Mouse (Mus musculus): Measurements from ENCODE around the gene Ubtf. TPM values are rescaled to one million over a fixed set of nuclear protein-coding genes. Genes with fewer than 3 reads are reported as not detected.

The Ubtf gene
- polyA plus RNA-seq, 1 experiment from 2014 or later, result 84.4 TPM

DNA sequence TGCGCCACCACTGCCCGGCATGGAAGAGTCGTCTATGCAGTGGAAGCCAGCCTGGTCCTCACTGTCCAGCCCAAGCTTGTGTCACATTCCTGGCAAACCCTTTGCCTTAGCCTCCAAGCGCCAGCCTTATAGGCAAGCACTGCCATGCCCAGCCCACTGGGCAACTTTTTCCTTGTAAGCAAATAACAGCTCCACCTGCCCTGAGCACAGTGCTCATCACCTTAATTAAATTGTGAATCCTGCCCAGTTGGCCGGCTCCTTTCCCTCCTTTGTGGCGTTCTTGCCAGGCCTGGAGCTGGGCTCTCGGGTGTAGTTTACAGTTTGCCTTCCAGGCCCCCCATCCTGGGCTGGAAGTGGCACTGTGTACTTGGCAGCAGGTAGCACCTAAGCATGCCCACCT is 56.3 kb downstream of the Ubtf start:
- WGBS, result 95% methylated on average over 7 of the region's 7 CpGs
- no peak for DNase-seq

DNA sequence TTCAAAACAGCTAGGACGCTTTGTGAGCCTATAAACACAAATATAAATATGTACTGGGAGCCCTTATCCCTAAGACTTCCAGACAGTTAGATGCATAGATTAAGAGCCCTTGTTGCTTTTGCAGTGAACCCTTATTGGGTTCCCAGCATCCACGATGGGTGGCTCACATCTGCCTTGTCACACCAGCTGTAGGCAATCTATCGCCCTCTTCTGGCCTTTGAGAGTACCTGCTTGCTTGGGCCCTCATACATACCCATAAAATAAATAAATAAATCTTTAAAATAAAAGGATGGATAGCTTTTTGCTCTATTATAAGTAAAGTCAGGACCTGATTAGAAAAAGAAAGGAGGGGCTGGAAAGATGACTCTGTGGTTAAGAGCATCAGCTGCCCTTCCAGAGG is 61.0 kb downstream of the Ubtf start:
- Histone ChIP-seq H3K27me3 (ENCODE audit: control insufficient read depth, insufficient read depth, low read length) (no peaks in the 10 kb centered on the region), H3K9me3 (ENCODE audit: control insufficient read depth, low read length) (no peaks in the 10 kb centered on the region), H3K4me3 (replicated peaks; ENCODE audit: low read depth, low read length) (no peak overlapping the region), H3K4me1 (ENCODE audit: control insufficient read depth, insufficient read depth, low read length) (no peaks in the 10 kb centered on the region), H3K36me3 (ENCODE audit: control insufficient read depth, insufficient read depth, low read length) (no peaks in the 10 kb centered on the region), H3K27ac (replicated peaks; ENCODE audit: low read depth, low read length) (no peak overlapping the region), H3K4me2 (ENCODE audit: low read length) (no peak overlapping the region), H3K9ac (replicated peaks; ENCODE audit: low read length) (no peak overlapping the region)
- ATAC-seq (ENCODE audit: low FRiP score, low TSS enrichment) (no peak), DNase-seq (peak; percentile 24)
- 94% methylated on average over 3 of the region's 3 CpGs for WGBS

More for the DNA sequence above, 56.3 kb downstream of the Ubtf start:
- Histone ChIP-seq H3K4me2 (ENCODE audit: low read length) (no peak overlapping the region), H3K27ac (replicated peaks; ENCODE audit: low read depth, low read length) (no peak overlapping the region), H3K9ac (replicated peaks; ENCODE audit: low read length) (no peak overlapping the region; the same call in 1 of the 2 replicates), H3K4me1 (ENCODE audit: control insufficient read depth, insufficient read depth, low read length) (no peaks in the 10 kb centered on the region), H3K36me3 (ENCODE audit: control insufficient read depth, insufficient read depth, low read length) (no peaks in the 10 kb centered on the region), H3K27me3 (ENCODE audit: control insufficient read depth, insufficient read depth, low read length) (no peaks in the 10 kb centered on the region), H3K9me3 (ENCODE audit: control insufficient read depth, low read length) (no peaks in the 10 kb centered on the region), H3K4me3 (replicated peaks; ENCODE audit: low read depth, low read length) (no peak overlapping the region)
- no peak for ATAC-seq (ENCODE audit: low FRiP score, low TSS enrichment)

DNA sequence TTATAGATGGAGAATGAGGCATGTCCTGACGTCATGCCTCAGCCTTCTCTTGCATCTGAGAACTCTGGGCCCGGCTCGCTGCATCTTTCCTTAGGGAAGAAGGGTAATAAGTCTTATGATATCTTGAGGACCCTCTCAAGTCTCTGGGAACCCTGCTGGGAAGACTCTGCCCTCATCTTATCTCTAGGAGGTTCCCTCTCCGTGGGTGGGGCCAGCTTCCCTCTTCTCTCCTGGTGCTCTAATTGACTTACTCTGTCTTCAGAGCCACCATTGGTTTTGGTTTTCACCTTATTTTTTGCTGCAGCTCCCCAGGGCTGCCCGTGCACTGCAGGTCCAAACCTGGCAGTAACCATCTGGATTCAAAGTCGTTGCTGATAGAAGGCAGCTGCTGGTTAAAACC is 61.4 kb downstream of the Ubtf start:
- Histone ChIP-seq H3K4me2 (ENCODE audit: low read length) (no peak overlapping the region), H3K4me1 (ENCODE audit: control insufficient read depth, insufficient read depth, low read length) (no peaks in the 10 kb centered on the region), H3K27me3 (ENCODE audit: control insufficient read depth, insufficient read depth, low read length) (no peaks in the 10 kb centered on the region), H3K9me3 (ENCODE audit: control insufficient read depth, low read length) (no peaks in the 10 kb centered on the region), H3K4me3 (replicated peaks; ENCODE audit: low read depth, low read length) (no peak overlapping the region), H3K36me3 (ENCODE audit: control insufficient read depth, insufficient read depth, low read length) (no peaks in the 10 kb centered on the region), H3K9ac (replicated peaks; ENCODE audit: low read length) (no peak overlapping the region), H3K27ac (replicated peaks; ENCODE audit: low read depth, low read length) (no peak overlapping the region)
- no peak for ATAC-seq (ENCODE audit: low FRiP score, low TSS enrichment)
- WGBS, result 84% methylated on average over 6 of the region's 6 CpGs
- DNase-seq, result no peak

DNA sequence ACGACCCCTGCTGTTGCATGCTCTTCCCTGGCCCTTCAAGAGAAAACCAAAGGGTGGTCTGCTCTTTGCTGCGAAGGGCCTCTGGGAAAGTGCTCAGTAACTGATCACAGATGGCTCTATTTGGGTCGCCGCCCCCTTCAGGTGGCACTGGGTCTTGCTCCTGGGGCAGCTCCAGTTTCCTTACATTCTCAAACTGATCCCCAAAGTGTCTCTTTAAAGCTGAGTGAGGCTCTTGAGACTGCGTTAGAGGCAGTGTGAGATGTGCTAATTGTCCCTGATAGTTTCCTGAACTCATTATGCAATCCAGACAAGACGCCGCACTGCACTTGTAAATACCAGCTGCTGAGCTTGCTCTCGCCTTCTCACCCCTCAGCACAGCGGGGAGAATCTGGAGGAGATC is 62.0 kb downstream of the Ubtf start:
- DNase-seq, result peak; percentile 59
- H3K27ac ChIP-seq (replicated peaks; ENCODE audit: low read depth, low read length), result no peak overlapping the region
- H3K9ac ChIP-seq (replicated peaks; ENCODE audit: low read length), result no peak overlapping the region
- no peak overlapping the region for H3K4me3 ChIP-seq (replicated peaks; ENCODE audit: low read depth, low read length)
- no peaks in the 10 kb centered on the region for H3K27me3 ChIP-seq (ENCODE audit: control insufficient read depth, insufficient read depth, low read length)
- H3K9me3 ChIP-seq (ENCODE audit: control insufficient read depth, low read length), result no peaks in the 10 kb centered on the region
- no peaks in the 10 kb centered on the region for H3K36me3 ChIP-seq (ENCODE audit: control insufficient read depth, insufficient read depth, low read length)
- no peak for ATAC-seq (ENCODE audit: low FRiP score, low TSS enrichment)
- no peaks in the 10 kb centered on the region for H3K4me1 ChIP-seq (ENCODE audit: control insufficient read depth, insufficient read depth, low read length)
- no peak overlapping the region for H3K4me2 ChIP-seq (ENCODE audit: low read length)
- WGBS, result 35% methylated on average over 9 of the region's 9 CpGs

Other genes starting within 250 kb of the Ubtf start
- 22.5 and 23.9 TPM in 2 replicates for gene Mpp2, start 231.2 kb downstream of the Ubtf start, polyA plus RNA-seq (2014; fragmentation: Nextera tagmentation; extraction: Ambion mirVana)
- not detected in 2 replicates for gene Ppy, start 218.4 kb downstream of the Ubtf start, polyA plus RNA-seq (2014; fragmentation: Nextera tagmentation; extraction: Ambion mirVana)
- not detected in 2 replicates for gene Pyy, start 211.9 kb downstream of the Ubtf start, polyA plus RNA-seq (2014; fragmentation: Nextera tagmentation; extraction: Ambion mirVana)
- 0.08 TPM in 1 of 2 replicates, not detected in the other for gene Nags, start 174.2 kb downstream of the Ubtf start, polyA plus RNA-seq (2014; fragmentation: Nextera tagmentation; extraction: Ambion mirVana)
- gene Tmem101, start 163.3 kb downstream of the Ubtf start, polyA plus RNA-seq (2014; fragmentation: Nextera tagmentation; extraction: Ambion mirVana), result 32.8 and 36.1 TPM in 2 replicates
- gene Lsm12, start 134.4 kb downstream of the Ubtf start, polyA plus RNA-seq (2014; fragmentation: Nextera tagmentation; extraction: Ambion mirVana), result 76.0 and 80.9 TPM in 2 replicates
- 31.6 and 43.7 TPM in 2 replicates for gene G6pc3, start 130.1 kb downstream of the Ubtf start, polyA plus RNA-seq (2014; fragmentation: Nextera tagmentation; extraction: Ambion mirVana)
- gene Hdac5, start 89.6 kb downstream of the Ubtf start, polyA plus RNA-seq (2014; fragmentation: Nextera tagmentation; extraction: Ambion mirVana), result 54.4 and 56.6 TPM in 2 replicates
- gene BC030867, start 70.9 kb downstream of the Ubtf start, polyA plus RNA-seq (2014; fragmentation: Nextera tagmentation; extraction: Ambion mirVana), result 2.6 and 3.0 TPM in 2 replicates
- 0.12 TPM in 1 of 2 replicates, not detected in the other for gene Asb16, start 51.0 kb downstream of the Ubtf start, polyA plus RNA-seq (2014; fragmentation: Nextera tagmentation; extraction: Ambion mirVana)
- 76.4 and 78.4 TPM in 2 replicates for gene Tmub2, start 34.8 kb downstream of the Ubtf start, polyA plus RNA-seq (2014; fragmentation: Nextera tagmentation; extraction: Ambion mirVana)
- 38.5 and 42.4 TPM in 2 replicates for gene Atxn7l3, start 23.1 kb downstream of the Ubtf start, polyA plus RNA-seq (2014; fragmentation: Nextera tagmentation; extraction: Ambion mirVana)
- 0.51 and 2.3 TPM in 2 replicates for gene Slc4a1, start 46.5 kb upstream of the Ubtf start, polyA plus RNA-seq (2014; fragmentation: Nextera tagmentation; extraction: Ambion mirVana)
- 113 and 165 TPM in 2 replicates for gene Rundc3a, start 73.7 kb upstream of the Ubtf start, polyA plus RNA-seq (2014; fragmentation: Nextera tagmentation; extraction: Ambion mirVana)
- gene Slc25a39, start 88.2 kb upstream of the Ubtf start, polyA plus RNA-seq (2014; fragmentation: Nextera tagmentation; extraction: Ambion mirVana), result 132 and 144 TPM in 2 replicates
- gene Grn, start 110.6 kb upstream of the Ubtf start, polyA plus RNA-seq (2014; fragmentation: Nextera tagmentation; extraction: Ambion mirVana), result 33.1 and 45.5 TPM in 2 replicates
- gene Fam171a2, start 127.9 kb upstream of the Ubtf start, polyA plus RNA-seq (2014; fragmentation: Nextera tagmentation; extraction: Ambion mirVana), result 28.6 and 50.4 TPM in 2 replicates
- 5.4 and 7.7 TPM in 2 replicates for gene Itga2b, start 150.4 kb upstream of the Ubtf start, polyA plus RNA-seq (2014; fragmentation: Nextera tagmentation; extraction: Ambion mirVana)
- gene Gpatch8, start 236.7 kb upstream of the Ubtf start, polyA plus RNA-seq (2014; fragmentation: Nextera tagmentation; extraction: Ambion mirVana), result 51.3 and 58.4 TPM in 2 replicates

Measured in midbrain, embryonic 14.5 days (tissue).